Mouse (Mus musculus) ES-E14 (cell line): ENCODE measurements around the gene Gm43951. TPM values are rescaled to one million over a fixed set of nuclear protein-coding genes. Genes with fewer than 3 reads are reported as not detected.

ENCODE experiments used
- DNase-seq: peaks from one replicate; pipeline ENCODE4 v3.0.0-alpha.2; 2013; ENCODE audit warnings: low read depth, low spot score
- H3K27ac ChIP-seq: 2 replicates; pipeline ENCODE4 v1.5.1; 2012; ENCODE audit warnings: low read depth, mild to moderate bottlenecking, low read length, moderate library complexity, mixed read lengths; ENCODE audit not compliant: poor library complexity, insufficient read depth, severe bottlenecking
- H3K36me3 ChIP-seq: 2 replicates; pipeline ENCODE4 v1.6.1; 2012; ENCODE audit warnings: mild to moderate bottlenecking, low read length, moderate library complexity, mixed read lengths; ENCODE audit not compliant: control insufficient read depth, poor library complexity, insufficient read depth, severe bottlenecking
- H3K4me1 ChIP-seq, 2 experiments: fragments of 150-350 bp in 1 of 2; sonication (generic) in 1 of 2; 2 replicates each; pipeline ENCODE4 v1.6.1; 2012; ENCODE audit warnings: low read length in 2 of 2, mild to moderate bottlenecking in 1 of 2, mixed read lengths in 1 of 2; ENCODE audit not compliant: control insufficient read depth in 2 of 2, insufficient read depth in 2 of 2, poor library complexity in 1 of 2
- H3K4me3 ChIP-seq, 2 experiments: fragments of 150-350 bp in 1 of 2; sonication (generic) in 1 of 2; 2 replicates each; pipeline ENCODE4 v1.5.1; 2012; ENCODE audit warnings: low read length in 2 of 2, low read depth in 1 of 2, mild to moderate bottlenecking in 1 of 2, mixed read lengths in 1 of 2; ENCODE audit not compliant: insufficient read depth in 1 of 2, poor library complexity in 1 of 2, severe bottlenecking in 1 of 2
- H3K9ac ChIP-seq: 2 replicates; pipeline ENCODE4 v1.6.1; 2012; ENCODE audit warnings: low read depth, mild to moderate bottlenecking, low read length, mixed read lengths; ENCODE audit not compliant: poor library complexity, insufficient read depth, severe bottlenecking
- H3K9me3 ChIP-seq: fragments of 150-350 bp; sonication (generic); 2 replicates; pipeline ENCODE4 v1.6.1; 2012; ENCODE audit warnings: low read depth, mild to moderate bottlenecking, low read length; ENCODE audit not compliant: control insufficient read depth, insufficient read depth
- CHD2 ChIP-seq: IDR thresholded peaks from 2 replicates; pipeline ENCODE4 v1.6.1; 2014; ENCODE audit warnings: mild to moderate bottlenecking, low read depth, low read length, inconsistent platforms
- HCFC1 ChIP-seq: IDR thresholded peaks from 2 replicates; pipeline ENCODE4 v1.6.1; 2012; ENCODE audit warnings: low read length, inconsistent platforms, borderline replicate concordance; ENCODE audit not compliant: insufficient read depth
- MAFK ChIP-seq: IDR thresholded peaks from 2 replicates; pipeline ENCODE4 v1.6.1; 2014; ENCODE audit warnings: mild to moderate bottlenecking, low read depth, low read length, inconsistent platforms; ENCODE audit not compliant: insufficient read depth
- ZC3H11A ChIP-seq: IDR thresholded peaks from 2 replicates; pipeline ENCODE4 v1.6.1; 2012; ENCODE audit warnings: low read depth, mild to moderate bottlenecking, inconsistent platforms, low read length, borderline replicate concordance
- ZNF384 ChIP-seq: IDR thresholded peaks from 2 replicates; pipeline ENCODE4 v1.6.1; 2012; ENCODE audit warnings: low read depth, low read length, inconsistent platforms
- in situ Hi-C, 2 experiments: fragments of 600-800 bp; cut with MboI; formaldehyde crosslinking; loops; one replicate each; pipeline ENCODE4 v1.15.1; 2025; ENCODE audit warnings: low sequenced_read_pairs in 2 of 2, inconsistent platforms in 1 of 2; ENCODE audit not compliant: unreplicated experiment in 2 of 2
- total RNA-seq: library from RNA; depleted of rRNA; stranded (reverse); fragments of 300-350 nt; gene quantifications from 2 replicates; pipeline ENCODE4 v1.2.3, GENCODE M21; 2012

Gene Gm43951
- total RNA-seq, 1 experiment, result 2.8 TPM

DNA sequence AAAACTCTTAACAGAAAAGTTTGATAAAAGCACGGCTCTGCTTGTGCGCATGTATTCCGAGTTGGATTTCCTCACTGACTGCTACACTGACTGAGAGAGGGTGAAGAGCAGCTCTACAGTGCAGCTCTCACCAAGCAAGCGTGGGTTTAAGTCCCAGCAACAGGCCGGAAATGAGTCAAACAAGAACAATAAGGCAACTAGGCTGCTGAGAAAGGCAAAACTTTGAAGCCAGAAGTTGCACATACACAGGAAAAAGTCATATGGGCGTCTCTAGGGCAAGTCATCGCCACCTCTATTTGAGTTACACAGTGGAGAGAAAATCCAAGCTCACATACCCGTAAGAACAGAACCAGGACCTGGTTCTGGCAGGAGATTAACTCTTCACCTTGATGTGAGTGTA, 10.1 kb downstream of the Gm43951 start:
- in situ Hi-C loops, result no loop called here
- Histone ChIP-seq H3K4me1 (no peaks in the 10 kb centered on the region), H3K9me3 (no peaks in the 10 kb centered on the region), H3K4me3 (no peak overlapping the region), H3K9ac (no peak overlapping the region), H3K36me3 (peaks cover 5% of the 10 kb centered on the region; the same call in 1 of the 2 replicates), H3K27ac (no peak overlapping the region)
- no peak for TF ChIP-seq ZNF384
- no peak for TF ChIP-seq CHD2
- TF ChIP-seq ZC3H11A, result no peak
- TF ChIP-seq HCFC1, result no peak
- TF ChIP-seq MAFK, result no peak
- DNase-seq, result no peak

DNA sequence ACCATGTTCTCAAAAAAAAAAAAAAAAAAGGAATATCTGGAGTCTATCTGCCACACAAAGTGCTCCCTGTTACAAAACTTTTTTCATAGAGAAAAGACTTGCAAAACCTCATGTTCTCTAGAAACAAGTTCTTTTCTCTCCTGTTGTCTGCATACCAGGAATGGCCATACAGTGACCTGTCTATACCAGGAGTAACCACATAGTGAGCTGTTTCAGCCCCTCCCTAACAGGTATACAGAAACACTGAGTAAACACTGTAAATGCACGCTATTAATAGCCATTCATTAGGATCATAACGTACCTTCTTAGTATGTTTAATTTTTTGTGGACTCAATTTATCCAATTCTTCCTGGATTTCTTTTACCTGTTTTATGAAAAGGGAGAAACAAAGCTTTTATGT, 12.4 kb downstream of the Gm43951 start:
- TF ChIP-seq CHD2 (no peak), MAFK (no peak), HCFC1 (no peak), ZC3H11A (no peak), ZNF384 (no peak)
- H3K4me1 ChIP-seq, result no peaks in the 10 kb centered on the region
- H3K9ac ChIP-seq, result no peak overlapping the region
- in situ Hi-C loops, result no loop called here
- H3K27ac ChIP-seq, result no peak overlapping the region
- H3K36me3 ChIP-seq, result peaks cover 5% of the 10 kb centered on the region
- no peaks in the 10 kb centered on the region for H3K9me3 ChIP-seq
- no peak for DNase-seq
- no peak overlapping the region for H3K4me3 ChIP-seq

- TF ChIP-seq CHD2, result no peak
- no peak for TF ChIP-seq ZNF384
- TF ChIP-seq ZC3H11A, result no peak
- TF ChIP-seq HCFC1, result no peak
- TF ChIP-seq MAFK, result no peak
- no peak overlapping the region for H3K4me3 ChIP-seq
- no peaks in the 10 kb centered on the region; the same call in none of the 2 replicates for H3K36me3 ChIP-seq
- no peaks in the 10 kb centered on the region for H3K9me3 ChIP-seq
- no peak for DNase-seq
- in situ Hi-C loops, result no loop called here
- no peak overlapping the region for H3K9ac ChIP-seq
- no peak overlapping the region for H3K27ac ChIP-seq
- peaks cover 0 to 8% of the 10 kb centered on the region in 2 experiments; a peak in 1 of 4 replicates for H3K4me1 ChIP-seq
Observed at GRCm38 (mm10) chr11:72190857-72191256, 15.8 kb downstream of the Gm43951 start.

GRCm38 (mm10) chr11:72184252-72184651, 22.4 kb downstream of the Gm43951 start:
- Histone ChIP-seq H3K4me3 (no peak overlapping the region), H3K9ac (no peak overlapping the region), H3K9me3 (no peaks in the 10 kb centered on the region), H3K27ac (no peak overlapping the region), H3K4me1 (peaks cover 0 to 8% of the 10 kb centered on the region in 2 experiments; a peak in 1 of 4 replicates), H3K36me3 (no peaks in the 10 kb centered on the region; the same call in 1 of the 2 replicates)
- in situ Hi-C loops, result no loop called here
- no peak for DNase-seq
- no peak for TF ChIP-seq HCFC1

- TF ChIP-seq ZC3H11A (no peak), ZNF384 (no peak), HCFC1 (no peak), CHD2 (no peak), MAFK (no peak)
- no peak for DNase-seq
- Histone ChIP-seq H3K4me3 (no peak overlapping the region), H3K9ac (no peak overlapping the region), H3K9me3 (no peaks in the 10 kb centered on the region), H3K36me3 (no peaks in the 10 kb centered on the region; the same call in 1 of the 2 replicates), H3K4me1 (peaks cover 0 to 3% of the 10 kb centered on the region in 2 experiments; a peak in 2 of 4 replicates), H3K27ac (no peak overlapping the region)
- in situ Hi-C loops, result no loop called here
Observed at GRCm38 (mm10) chr11:72181136-72181535, 25.5 kb downstream of the Gm43951 start.
